Mouse (Mus musculus): ENCODE measurements around the gene Eml4.

Gene Eml4

GRCm38 (mm10) chr17:83350379-83351091, at the start of gene Eml4:
TSS of gene Eml4 (plus strand) at chr17:83350931.
- peak; percentile 93 to 96 for DNase-seq

- DNase-seq: no peak
These were observed 49.3 kb upstream of the Eml4 start for GRCm38 (mm10) chr17:83301433-83301832.

- DNase-seq: no peak
These were observed 46.5 kb upstream of the Eml4 start for GRCm38 (mm10) chr17:83304089-83304822.

GRCm38 (mm10) chr17:83306964-83307640, 43.6 kb upstream of the Eml4 start:
- DNase-seq: no peak

GRCm38 (mm10) chr17:83307641-83308296, 43.0 kb upstream of the Eml4 start:
- DNase-seq: no peak

- no peak for DNase-seq
These were observed 42.3 kb upstream of the Eml4 start for GRCm38 (mm10) chr17:83308451-83308850.

- no peak for DNase-seq
These were observed 41.5 kb upstream of the Eml4 start for GRCm38 (mm10) chr17:83309243-83309642.

- DNase-seq: no peak
These were observed 38.9 kb upstream of the Eml4 start for GRCm38 (mm10) chr17:83311806-83312205.

- DNase-seq: peak; percentile 37 to 49
These were observed 38.4 kb upstream of the Eml4 start for GRCm38 (mm10) chr17:83312244-83312918.

- no peak for DNase-seq
These were observed 37.6 kb upstream of the Eml4 start for GRCm38 (mm10) chr17:83313046-83313689.

- DNase-seq: no peak
These were observed 35.3 kb upstream of the Eml4 start for GRCm38 (mm10) chr17:83315476-83315875.

- no peak for DNase-seq
These were observed 28.0 kb upstream of the Eml4 start for GRCm38 (mm10) chr17:83322621-83323335.

- no peak for DNase-seq
These were observed 27.1 kb upstream of the Eml4 start for GRCm38 (mm10) chr17:83323410-83324268.

GRCm38 (mm10) chr17:83324269-83324616, 26.5 kb upstream of the Eml4 start:
- DNase-seq: no peak

GRCm38 (mm10) chr17:83335183-83335584, 15.5 kb upstream of the Eml4 start:
- no peak for DNase-seq

GRCm38 (mm10) chr17:83337051-83337898, 13.5 kb upstream of the Eml4 start:
- DNase-seq: no peak

- DNase-seq: no peak
These were observed 11.2 kb upstream of the Eml4 start for GRCm38 (mm10) chr17:83339368-83340085.

- DNase-seq: no peak
These were observed 9.7 kb upstream of the Eml4 start for GRCm38 (mm10) chr17:83340895-83341524.
